Mouse (Mus musculus): ENCODE data around the gene Slc7a11.
A peak's percentile ranks its signal among the peaks of the same experiment; 100 is the strongest.

Gene Slc7a11

DNA sequence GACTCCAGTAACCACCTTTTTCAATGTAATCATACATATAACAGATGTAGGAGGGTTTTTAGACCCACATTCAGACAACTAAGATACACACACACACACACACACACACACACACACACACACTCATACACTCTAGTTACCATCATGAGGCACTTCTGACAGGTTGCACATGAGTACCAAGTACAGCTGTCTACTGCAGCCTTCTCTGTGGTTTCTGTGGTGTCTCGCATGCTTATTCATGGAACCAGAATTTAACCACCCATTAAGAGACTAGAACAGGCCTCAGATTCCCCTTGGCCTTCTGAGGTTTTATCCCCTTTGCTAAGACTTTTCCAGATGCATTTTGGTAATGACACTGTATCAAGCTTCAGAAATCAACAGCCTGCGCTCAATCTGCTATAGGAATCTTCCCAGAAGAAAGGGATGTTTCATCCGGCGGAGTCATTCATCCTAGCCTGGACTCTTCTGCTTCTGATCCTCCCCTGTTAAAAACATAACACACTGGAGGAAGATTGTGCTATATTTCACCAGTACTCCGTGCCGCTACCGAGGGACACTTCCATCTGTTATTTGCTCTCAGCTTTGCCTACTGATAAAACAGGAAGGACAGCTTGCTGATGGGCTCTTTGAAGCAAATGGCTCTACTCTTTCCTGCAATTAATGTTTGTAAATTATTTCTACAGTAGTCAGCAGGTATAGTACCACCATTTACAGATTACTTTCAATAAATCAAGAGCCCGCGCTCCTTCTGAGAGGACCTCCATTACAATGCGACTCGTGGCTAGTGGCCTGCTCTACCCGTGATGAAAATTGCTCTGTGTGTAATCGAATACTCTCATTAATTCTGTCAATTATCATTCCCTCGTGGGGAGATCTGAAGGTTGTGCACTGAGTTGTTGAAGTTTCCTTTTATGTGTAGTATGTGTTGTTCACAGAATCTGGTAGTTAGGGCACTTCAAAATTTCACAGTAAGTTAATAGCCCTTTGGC lies 135.8 kb downstream of the Slc7a11 start:
- no peak for DNase-seq (ENCODE audit: low read depth, low spot score)

DNA sequence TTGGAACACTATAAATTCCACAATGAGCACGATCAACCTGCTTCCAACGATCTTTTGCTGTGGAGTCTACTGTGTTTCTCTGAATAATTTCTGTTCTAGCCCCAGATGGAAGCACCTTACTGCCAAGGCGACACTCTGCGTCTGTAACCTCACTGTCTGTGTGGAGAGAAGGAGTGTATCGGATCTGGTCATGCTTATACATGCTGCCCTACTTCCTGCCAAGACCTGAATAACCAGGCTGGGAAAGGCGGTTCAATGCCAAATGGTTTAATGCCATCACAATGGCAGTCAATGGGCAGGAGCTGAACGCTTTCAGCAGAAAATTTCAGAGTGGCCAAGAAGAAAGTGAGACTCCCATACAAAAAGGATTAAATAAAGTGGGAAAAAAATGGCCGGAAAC lies 137.1 kb downstream of the Slc7a11 start:
- no peak for DNase-seq (ENCODE audit: low read depth, low spot score)

DNA sequence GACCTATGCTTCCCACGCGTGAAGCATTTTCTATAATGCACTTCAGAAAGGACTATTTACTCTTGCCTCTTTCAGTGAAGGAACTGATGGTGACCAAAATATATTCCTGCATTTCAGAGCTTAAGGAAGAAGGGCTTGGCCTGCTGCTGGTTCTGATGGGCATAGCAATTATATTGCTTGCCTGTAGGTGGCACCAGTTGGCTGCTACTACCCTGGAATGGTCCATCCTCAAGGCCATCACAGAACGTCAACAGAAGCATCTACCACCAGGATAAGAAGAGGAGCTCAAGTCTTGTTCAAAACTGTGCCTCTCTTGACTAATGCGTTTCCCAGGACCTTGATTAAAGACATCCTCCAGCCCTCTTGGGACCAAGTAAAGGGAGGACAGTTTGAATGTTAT lies 139.3 kb downstream of the Slc7a11 start:
- no peak for DNase-seq (ENCODE audit: low read depth, low spot score)

DNA sequence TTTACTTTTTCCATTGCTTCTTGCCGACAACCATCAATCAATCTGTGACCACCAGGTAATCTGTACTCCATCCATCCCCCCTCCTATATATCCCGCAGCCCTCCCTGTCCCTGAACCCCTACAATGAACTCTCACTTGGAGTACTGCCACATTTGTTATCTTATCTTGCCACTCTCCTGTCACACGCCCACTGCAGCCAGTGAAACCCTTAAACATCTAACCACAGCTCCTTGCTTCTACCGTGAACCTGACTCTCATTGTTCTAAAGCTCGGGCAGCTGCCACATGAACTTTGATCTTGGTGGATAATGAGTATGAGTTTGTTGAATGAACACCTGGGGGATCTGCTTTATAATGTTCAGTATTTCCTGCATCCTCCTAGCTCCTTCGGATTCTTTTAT lies 140.8 kb downstream of the Slc7a11 start:
- DNase-seq (ENCODE audit: low read depth, low spot score): no peak

DNA sequence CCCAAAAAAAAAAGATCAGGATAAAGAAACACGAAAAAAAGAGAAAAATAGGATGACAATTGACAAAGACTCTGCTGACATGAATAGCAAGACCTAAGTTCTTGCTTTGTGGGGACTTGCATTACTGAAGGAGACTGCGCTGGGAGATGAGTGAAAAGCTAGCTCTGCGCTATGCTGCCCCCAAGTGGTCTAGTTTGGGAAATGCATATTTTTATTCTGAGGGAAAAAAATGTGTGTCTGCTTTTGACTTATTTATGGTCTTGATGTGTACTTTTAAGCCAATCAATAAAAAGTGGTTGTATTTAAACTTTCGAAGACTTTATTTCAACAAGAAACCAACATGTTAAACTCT lies 142.5 kb downstream of the Slc7a11 start:
- DNase-seq (ENCODE audit: low read depth, low spot score): peak; percentile 20

DNA sequence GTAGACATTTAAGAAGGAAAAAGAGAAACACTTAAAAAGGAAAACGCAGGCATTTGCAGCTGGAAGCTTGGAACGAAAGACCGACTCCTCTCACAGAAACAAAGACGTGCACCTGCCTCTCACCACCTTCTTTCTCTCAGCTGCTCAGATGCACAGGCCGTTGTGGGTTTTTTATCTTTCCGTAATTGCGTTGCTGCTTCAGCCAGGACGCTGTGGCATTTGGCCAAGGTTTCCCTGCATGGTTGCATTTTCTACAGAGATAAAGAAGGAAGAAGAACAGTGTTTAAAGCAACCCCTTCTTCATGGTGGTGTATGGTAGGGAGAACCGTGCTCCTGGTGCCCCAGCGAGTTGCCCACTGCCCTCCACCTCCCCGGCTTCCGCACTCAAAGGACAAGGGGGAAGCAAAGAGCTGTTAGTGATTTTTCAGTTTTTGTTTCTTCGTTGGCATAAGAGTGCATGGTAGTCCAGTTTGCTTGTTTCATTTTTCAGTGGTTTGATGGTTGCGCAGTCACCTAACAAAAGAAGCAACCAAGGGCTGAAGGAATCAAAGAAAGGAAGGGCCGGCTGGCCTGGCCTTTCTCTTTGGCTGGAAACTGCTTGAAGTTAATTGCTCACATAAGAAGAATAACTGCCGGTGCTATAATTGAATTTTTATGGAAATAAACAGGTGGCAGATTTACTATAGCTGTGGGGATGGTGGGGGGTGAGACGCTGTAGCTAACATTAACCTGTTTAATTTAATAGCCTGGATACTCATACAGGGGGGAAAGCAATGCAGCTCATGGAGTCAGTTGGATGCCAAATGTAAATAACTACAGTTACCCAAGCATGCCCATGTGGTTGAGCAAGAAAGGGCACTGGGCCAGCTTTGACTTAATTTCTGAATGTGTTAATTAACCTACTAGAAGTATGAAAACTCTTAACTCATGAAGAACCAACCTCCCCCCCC lies 143.1 kb downstream of the Slc7a11 start:
- no peak for DNase-seq (ENCODE audit: low read depth, low spot score)

DNA sequence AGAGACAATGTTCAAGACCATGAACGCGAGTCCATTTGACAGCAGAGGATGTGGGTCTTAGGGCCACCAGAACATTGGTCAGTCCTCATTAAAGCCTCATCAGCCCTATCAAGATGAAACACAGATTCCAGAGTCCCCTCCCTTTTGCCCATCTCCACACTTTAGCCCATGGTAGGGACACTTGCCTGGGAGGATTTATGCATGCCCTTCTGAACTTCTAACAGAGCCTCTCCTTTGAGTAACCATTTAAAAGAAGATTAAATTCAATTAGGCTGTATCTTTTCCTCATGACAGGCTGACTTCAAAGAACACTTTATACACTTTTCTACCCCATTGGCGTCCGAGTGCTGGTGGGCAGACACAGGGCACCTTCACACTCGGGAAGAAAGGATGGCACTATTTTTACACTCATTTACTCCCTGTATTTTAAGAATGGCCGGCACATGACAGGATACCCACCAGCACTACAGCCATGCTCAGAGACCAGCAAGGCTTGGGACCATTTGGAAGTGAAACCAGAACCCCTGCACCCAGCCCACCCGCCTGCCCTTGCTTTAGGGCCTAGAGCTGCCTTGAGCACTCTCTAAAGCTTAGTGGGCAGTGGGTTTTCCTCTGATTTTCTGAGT lies 144.9 kb downstream of the Slc7a11 start:
- DNase-seq (ENCODE audit: low read depth, low spot score): no peak

DNA sequence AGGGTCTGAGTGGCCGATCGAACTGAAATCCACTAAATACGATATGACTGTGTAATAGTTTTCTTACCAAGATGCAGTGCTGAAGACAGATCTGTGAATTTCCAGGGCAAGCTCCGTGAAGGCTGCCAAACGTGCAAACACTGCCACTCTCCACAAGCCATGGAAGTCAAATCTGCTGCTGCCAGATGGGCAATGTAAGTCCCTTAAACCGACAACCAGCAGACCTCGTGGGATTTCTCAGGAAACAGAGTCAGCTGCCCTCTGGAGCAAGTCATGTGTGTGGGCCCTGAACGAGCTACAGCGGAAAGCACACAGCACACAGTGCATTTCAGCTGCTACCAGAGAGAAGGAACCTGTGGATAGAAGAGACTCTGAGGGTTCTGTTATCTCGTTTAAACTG lies 146.5 kb downstream of the Slc7a11 start:
- DNase-seq (ENCODE audit: low read depth, low spot score): no peak

DNA sequence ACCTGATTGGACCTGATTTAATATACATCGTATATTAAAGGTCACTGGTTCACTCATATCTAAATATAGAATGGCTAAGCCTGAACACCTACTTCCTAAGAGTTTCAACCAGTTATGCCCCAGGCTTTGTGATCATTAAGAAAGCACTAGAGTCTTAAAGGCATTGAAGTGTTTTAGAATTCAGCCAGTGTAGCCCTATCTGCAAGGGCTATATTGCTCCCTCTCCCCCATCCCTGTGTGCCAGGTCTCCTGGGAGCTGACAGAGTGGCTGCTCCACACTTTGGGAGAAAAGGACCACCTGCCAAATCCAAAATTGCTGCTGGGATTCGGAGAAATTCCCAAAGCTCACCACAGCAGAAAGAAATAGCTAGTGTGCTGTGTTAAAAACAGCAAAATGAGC lies 168.4 kb downstream of the Slc7a11 start:
- DNase-seq (ENCODE audit: low read depth, low spot score): no peak

DNA sequence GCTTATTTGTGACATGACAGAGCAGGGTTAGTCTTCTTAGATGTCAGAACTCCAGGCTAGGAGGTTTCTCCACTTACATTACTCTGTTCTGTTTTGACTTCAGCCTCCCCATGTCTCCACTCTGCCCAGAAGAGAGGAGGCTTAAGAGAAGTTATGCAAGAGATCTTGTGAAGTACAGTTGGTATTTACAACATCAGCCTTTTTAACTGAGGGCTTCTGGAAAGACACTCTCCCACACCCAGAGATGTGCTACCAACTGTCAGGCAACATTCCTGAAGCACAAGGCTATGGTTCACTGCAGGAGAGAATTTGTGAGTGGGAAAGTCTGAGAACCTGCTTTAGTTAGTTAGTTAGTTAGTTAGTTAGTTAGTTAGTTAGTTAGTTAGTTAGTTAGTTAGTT lies 171.2 kb downstream of the Slc7a11 start:
- DNase-seq (ENCODE audit: low read depth, low spot score): no peak

DNA sequence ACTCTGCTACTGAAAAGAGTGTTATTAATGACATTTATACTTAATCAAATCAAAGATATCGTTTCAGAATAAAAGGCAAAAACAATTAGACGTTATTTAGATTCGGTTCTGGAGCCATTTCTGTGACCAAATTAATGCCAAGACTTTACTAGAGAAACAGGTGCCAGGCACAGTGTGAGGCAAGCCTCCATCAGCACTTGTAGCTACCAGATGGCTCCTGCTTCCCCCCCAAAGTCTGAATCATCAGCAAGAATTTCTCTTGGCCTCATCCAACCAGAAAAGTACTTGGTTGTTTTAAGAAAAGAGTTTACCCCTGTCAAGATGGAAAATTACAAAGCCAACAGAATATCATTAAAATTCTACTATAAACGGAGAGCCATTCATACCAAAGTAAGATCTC lies 173.7 kb downstream of the Slc7a11 start:
- DNase-seq (ENCODE audit: low read depth, low spot score): no peak

DNA sequence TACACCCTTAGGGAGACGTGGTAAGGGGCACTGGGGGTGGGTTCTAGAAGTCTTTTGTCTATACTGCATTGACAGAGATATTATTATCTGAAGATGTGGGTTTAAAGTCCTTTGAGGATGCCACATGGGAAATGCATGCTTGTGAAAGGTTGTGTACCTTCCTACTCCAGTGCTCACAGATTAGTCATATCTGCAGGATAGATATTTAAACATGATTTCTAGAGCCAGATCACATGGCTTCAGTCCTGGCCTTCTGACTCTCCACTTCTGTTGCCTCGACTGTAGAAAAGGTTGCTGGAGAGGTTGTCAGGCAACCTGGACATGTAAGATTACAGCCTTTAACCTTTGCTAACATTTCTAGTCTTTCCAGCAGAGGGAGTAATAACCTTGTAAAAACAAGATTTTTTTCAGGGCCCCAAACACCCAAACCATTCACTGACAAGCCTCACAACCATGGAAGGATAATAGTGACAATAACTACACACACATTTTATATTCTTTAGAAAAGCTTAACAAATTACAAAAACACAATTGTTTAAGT lies 180.8 kb downstream of the Slc7a11 start:
- DNase-seq (ENCODE audit: low read depth, low spot score): no peak

DNA sequence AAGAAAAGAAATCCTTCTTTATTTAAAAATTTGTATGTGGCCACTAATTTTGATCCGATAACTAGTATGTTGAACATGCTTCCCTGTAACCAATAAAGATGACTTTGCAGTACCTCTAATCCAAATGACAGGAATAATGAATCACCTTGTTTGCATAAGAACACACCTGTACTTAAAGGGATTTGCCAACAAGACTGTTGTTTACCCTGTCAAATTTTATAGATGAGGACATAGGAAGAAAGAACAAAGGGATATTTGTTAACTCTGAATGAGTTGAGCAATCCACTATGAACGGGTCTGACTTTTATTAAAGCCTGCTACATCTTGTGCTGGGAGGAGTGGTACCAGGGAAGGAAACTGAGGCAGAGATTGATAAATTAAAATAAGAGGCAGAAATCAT lies 181.3 kb downstream of the Slc7a11 start:
- DNase-seq (ENCODE audit: low read depth, low spot score): no peak

DNA sequence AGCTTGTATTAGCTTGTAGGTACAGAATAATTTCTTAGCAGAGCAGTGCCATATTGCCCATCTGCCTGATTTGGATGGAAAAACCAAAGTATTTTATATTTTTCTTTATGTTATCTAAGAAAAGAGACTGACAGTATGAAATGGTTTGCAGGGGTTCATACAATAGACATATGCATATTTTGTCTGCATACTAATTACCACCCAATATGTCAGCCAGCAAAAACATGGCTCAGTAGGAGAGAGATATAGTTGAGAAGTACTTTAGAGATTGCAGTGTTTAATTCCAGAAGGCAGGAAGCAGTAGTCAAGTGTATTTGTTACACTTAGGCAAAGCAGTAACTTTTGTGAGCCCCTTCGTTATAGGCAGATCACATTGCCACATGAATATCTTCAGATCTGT lies 182.7 kb downstream of the Slc7a11 start:
- no peak for DNase-seq (ENCODE audit: low read depth, low spot score)

DNA sequence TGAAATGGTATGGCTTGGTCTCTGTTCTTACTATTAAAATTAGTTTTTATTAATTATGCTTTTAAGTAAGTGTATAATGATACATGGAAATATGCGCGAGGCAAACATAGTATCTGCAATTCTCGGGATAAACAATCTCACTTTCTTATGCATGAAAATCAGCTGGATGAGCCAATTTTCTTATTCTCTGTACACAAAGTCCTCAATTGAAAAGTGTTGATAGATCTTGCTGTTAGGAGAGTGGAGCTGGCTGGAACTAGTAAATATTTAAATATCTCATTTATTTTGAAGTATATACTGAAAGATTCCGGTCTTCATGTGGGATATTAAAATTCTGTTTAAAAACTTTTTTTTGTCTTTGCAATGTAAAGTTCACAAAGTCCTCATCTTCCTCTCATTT lies 184.6 kb downstream of the Slc7a11 start:
- no peak for DNase-seq (ENCODE audit: low read depth, low spot score)

DNA sequence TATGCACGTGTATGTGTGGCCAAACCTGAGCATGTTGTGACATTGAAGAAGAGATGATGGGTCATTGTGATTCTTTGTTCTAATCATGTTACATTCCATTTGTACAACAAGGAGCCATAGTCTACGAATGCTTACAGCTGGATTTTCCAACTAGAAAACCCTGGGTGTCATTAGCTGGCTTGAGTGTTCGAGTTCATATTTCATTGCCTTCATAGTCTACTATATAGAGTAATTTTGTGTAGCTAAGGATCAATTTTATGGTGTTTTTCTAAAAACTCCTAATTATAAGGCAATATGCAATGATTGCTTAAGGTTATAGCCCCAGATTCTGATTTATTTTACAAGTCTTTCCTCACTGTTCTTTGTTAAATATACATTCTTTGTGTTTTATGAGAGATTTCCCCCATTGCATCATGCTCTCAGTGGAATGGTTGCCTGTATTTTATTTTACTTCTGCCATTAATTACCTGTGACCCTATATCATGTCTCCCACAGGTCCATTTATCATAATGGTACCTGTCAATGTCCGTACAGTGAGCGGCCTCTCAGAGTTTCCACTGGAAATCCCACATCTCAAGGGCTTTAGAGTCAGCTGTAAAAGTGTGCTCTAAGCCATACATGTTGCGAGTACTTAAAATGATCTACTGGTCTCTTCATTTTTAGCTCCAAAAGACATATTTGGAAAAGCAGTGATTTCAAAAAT lies 193.7 kb downstream of the Slc7a11 start:
- no peak for DNase-seq (ENCODE audit: low read depth, low spot score)

DNA sequence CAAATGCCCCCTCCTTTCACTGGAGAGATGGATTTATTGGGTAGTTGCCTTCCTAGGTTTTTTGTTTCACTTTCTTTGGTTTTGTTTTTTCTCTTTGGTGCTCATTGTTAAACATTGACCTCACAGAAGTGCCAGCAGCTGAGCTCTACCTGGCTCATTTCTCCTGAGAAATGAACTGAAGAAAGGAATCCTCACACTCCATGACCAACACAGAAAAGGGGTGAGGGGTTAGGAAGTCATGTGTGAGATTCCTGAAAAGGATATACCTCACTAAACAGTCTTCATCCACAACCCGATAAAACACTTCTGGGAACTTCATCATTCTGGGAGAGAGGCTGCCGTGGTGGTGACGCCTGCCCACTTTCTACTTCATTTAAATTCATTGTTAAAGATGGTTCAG lies 207.4 kb downstream of the Slc7a11 start:
- no peak for DNase-seq (ENCODE audit: low read depth, low spot score)

DNA sequence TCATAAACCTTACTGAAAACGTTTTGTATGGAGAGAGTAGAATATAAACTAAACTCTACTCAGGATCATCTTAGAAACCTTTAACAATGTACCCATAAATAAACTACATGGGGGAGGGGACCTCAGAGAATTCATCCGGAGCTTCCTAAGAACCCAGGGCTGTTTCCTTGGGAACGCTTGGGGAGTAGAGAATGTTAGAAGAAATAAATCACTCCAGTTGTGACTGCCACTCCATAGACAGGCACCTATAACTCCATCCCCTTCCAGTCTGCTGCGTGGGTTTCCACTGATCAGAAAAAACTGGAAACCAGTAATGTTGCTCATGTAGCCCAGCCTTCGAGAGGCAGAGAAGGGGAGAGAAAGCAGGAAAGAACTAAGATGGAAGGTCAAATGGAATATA lies 210.3 kb downstream of the Slc7a11 start:
- no peak for DNase-seq (ENCODE audit: low read depth, low spot score)

DNA sequence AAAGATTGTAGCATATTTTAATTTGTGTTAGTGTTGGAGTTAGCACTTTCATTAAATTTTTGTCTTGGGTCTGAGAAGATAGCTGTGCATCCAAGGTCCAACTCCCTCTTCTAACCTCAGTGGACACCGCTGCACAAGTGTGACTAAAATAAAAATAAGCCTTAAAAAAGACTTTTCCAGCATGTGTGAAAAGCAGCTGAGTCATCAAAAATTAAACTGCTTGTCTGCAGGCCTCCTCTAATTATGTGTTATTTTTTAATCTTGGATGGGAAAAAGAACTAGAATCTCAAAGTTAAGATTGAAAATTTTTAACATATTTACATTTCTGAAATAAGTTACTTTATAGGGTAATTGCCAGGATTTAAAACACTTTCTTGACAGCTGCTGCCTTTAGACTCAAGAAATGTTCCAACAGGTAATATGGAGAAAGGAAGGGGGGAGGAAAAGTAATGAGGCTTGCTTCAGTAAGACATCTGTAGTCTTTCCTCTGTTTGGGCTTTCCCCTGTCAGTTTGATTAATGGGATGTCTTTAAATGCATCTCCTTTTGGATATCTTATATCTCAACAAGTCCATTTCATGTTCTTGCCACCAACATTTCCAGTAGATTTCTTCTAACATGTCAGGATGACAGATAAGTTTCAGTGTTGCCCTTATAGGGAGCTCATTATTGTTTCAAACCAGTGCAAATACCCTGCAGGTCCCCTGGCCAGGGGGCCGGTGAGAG lies 218.9 kb downstream of the Slc7a11 start:
- no peak for DNase-seq (ENCODE audit: low read depth, low spot score)

DNA sequence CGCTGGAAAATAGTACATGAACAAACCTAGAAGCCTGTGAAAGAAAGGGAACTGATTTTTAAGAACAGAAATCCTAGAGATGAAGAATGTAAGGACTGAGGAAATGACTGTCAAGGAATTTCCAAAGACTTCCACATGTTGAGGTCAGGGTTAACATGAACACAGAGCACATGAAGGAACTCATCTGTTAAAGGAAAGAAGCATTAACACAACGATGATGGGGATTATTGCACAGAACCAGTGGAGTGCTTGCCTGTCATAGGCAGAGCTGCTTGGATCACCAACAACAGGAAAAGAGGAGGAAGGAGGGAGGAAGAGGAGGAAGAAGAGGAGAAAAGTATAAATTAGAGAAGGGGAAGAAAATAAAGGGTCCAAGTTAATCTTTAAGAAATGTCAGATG lies 223.0 kb downstream of the Slc7a11 start:
- no peak for DNase-seq (ENCODE audit: low read depth, low spot score)

DNA sequence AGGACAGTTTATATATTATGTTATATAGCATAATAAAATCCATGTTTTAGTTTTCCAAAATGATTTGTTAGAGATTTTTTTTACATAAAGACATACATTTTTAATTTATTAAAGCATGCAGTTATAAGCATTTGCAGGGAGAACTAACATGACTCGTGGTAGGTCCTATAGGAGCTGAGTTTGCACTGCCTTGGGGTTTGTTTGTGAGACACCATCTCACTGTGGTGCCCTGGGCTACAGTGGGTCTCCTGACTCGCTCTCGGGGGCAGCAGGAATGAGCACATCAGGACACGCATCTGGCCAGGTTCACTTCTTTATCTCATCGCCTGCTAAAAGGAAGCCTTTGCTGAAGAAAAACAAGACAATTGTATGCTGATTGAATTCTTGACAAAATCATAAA lies 257.0 kb downstream of the Slc7a11 start:
- DNase-seq (ENCODE audit: low read depth, low spot score): no peak
